Mouse (Mus musculus) bone marrow macrophage, adult 2 months (primary cell): ENCODE results near the gene Ikzf2.

Source experiments
- CTCF ChIP-seq: IDR thresholded peaks from 2 replicates; pipeline ENCODE4 v1.5.1; 2012; ENCODE audit warnings: low read depth, mild to moderate bottlenecking, low read length, moderate library complexity
- POLR2A ChIP-seq: IDR thresholded peaks from 2 replicates; pipeline ENCODE4 v1.6.1; 2012; ENCODE audit warnings: mild to moderate bottlenecking, low read depth, low read length, borderline replicate concordance

DNA sequence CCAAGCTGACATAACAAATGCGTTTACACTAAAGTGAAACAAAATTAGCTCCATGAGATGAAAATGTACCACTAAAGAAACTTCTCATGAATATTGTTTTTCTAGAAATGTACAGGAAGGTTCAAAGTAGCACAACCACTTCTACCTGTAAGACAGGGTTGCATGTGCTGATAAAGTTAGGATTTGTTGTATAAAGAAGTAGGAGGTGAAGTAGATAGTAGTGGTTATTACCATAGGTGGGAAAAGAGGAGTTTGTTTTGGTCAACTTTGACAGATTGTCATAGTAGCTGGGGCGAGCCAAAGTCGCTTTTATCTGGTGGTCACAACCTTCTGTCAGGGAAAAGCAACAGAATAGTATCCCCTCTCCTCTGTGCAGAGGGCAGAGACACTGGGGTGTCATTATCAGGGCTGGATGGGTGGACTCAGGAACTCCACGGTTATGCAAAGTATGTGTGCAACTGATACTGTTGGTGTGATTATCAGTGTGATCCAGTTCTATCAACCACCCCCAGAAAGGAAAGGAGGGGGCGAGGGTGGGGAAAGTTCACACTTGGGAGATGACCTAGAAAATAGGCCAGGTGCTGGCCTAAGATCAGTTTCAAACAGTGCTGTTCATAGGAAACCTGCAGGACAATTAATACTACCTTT is 127.5 kb downstream of the Ikzf2 start:
- no peak for TF ChIP-seq CTCF
- no peak for TF ChIP-seq POLR2A
